Mouse (Mus musculus): ENCODE results near the gene Ubtd1.
A peak's percentile ranks its signal among the peaks of the same experiment; 100 is the strongest.

The Ubtd1 gene

GRCm38 (mm10) chr19:41981595-41981927, at the start of gene Ubtd1:
Gene Ubtd1, plus strand, starts transcription at chr19:41981763.
- no peak for DNase-seq

DNA sequence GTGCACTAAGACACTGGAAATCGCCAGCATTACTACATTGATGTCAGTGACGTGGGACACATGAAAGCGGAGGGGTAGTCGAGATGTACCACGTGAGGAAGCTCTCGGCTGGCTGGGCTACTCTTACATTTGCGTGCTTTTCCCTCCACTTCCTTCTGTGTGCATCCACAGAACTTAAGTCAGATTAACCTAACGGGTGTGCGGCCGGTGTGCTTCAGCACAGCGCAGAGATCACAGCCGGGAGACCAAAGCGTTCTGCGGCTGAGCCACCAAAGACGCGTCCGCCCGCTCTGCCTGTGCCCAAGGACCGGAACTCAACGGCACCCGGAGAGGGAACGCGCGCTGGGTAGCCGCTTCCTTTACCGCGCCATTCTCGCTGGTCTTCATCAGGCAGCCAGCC, 48.9 kb upstream of the Ubtd1 start:
- no peak for DNase-seq

DNA sequence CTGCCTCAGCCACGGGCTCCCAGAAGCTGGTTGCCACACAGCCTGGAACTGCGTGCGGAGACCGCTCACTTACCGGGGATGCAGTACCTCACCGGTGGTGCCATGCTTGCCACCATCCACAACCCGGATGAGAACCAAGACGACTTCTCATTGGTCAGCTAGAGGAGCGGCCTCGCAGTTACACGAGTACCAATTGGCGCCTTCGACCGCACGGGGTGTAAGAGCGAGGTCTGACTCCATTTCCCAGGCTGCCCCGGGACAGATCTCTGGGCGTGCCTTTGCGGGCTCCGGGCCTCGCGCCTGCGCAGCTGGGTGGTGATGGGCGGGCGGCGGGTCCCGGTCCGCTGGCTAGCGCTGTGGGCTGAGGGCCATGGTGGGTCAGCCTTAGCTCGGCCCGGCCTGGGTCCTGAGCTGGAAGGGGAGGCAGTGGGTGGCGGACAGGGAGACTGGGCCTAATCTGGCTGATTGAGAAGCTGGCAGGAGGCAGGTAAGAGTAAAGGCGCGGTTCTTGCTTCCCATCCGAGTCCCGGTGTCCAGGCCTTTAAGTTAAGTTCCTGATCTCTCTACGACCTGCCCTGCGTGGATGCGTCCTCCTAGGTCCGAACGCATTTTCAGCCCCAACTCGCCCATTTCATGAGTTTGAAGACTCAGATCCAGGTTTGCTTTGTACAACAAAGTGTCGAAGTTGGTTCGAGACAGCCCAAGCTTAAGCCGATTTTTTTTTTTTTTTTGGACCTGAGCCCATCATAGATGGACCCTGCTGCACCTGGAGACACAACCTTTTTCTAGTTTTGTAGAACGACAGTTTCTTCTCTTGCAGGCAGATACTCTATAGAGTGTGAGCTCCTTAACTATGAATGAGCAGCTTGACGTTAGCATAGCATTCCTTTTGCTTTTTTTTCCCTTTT, 48.1 kb upstream of the Ubtd1 start, which contains the start of the genes Exosc1 and Zdhhc16:
TSS of gene Exosc1 (minus strand) at position 245 of the 908 bp plus-strand sequence.
TSS of gene Zdhhc16 (plus strand) at position 302 of the 908 bp plus-strand sequence.
- DNase-seq: peak; percentile 98 to 100

- DNase-seq: no peak
Observed at GRCm38 (mm10) chr19:41934124-41934523, 47.4 kb upstream of the Ubtd1 start.

DNA sequence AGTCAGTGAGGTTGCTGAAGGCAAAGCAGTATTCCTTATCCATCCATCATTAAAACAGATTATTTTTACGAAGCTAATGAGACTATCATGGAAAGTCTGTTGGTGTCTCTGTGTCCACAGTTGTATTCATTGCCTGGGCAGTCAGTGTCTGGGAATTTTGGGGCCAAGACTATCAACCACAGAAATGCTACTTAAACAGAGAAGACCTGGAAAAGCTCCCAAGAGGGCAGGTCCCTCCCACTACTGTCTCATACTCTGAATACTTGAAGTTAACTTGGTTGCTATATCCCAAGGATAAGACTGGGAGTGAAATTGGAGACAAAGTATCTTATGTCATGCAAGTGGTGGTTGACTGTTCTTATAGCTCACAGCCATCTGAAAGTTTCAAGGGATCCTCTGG, 45.6 kb upstream of the Ubtd1 start:
- no peak for DNase-seq

DNA sequence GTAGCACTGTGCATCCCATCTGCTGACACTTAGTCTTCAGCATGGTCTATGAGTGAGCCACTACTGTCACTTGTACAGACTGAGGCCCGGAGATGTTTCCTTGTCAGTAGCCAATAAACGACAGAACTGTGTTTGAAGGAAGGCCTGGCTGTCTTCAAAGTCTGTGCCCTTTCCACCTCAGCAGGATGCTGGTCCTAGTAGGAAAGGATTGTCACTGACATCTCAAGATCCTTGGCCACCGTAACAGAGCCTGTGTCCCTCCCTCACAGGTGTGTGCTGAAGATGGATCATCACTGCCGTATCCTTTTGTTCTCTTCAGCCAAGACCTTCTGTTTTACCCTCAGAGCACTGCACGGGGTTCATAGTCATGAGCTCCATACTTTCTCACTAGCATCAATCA, 43.0 kb upstream of the Ubtd1 start:
- no peak for DNase-seq

GRCm38 (mm10) chr19:41943841-41944240, 37.7 kb upstream of the Ubtd1 start:
- DNase-seq: no peak

- DNase-seq: peak in 1 of 2 experiments; percentile 29
Observed at GRCm38 (mm10) chr19:41952287-41952686, 29.3 kb upstream of the Ubtd1 start.

DNA sequence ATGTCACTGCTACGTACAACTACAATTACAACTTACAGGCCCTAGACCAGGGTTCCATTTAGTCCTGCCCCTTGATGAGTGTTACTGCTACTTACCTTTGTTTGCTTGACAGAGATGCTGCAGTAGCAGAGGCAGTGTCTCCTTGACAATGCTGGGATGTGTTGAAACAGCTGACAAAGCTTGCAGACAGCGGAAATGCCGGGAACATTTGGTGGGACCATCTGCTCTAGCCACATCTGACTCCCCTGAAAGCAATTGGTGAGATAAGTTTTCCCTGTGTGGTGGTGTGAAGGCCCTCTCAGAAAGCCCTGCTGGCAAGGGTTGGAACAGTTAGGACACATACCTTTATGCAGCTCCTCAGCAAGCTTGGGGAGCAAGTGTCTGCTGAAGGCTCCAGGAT, 28.0 kb upstream of the Ubtd1 start:
- DNase-seq: no peak

- DNase-seq: no peak
Observed at GRCm38 (mm10) chr19:41969618-41970017, 11.9 kb upstream of the Ubtd1 start.

- DNase-seq: no peak
Observed at GRCm38 (mm10) chr19:41973891-41974794, 7.4 kb upstream of the Ubtd1 start.

DNA sequence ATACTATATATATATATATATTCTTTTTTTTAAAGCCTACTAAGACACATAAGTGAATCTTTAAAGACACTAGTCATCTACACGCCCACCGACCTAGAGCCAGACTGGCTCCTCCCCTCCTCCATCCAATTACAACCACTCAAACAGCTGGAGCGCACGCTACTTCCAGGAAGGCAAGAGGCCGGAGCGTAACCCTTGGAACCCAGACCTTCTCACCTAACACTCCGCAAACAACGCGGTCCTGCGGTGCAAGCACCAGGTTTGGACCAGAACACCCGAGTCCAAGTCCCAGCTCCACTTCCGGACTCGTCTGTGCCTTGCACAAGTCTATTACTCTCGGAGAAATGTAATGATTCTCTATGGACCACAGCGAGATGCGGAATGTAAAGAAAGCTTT, 1.1 kb upstream of the Ubtd1 start:
- DNase-seq: peak; percentile 53 to 76

GRCm38 (mm10) chr19:41980819-41981594, 556 bp upstream of the Ubtd1 start, which contains the start of gene Mms19:
Gene Mms19, minus strand, starts transcription at chr19:41981157.
- peak; percentile 99 to 100 for DNase-seq

GRCm38 (mm10) chr19:41981931-41982790, 598 bp downstream of the Ubtd1 start:
- peak; percentile 51 to 77 for DNase-seq

GRCm38 (mm10) chr19:41982791-41983150, 1.2 kb downstream of the Ubtd1 start:
- DNase-seq: peak in 1 of 2 experiments; percentile 23

DNA sequence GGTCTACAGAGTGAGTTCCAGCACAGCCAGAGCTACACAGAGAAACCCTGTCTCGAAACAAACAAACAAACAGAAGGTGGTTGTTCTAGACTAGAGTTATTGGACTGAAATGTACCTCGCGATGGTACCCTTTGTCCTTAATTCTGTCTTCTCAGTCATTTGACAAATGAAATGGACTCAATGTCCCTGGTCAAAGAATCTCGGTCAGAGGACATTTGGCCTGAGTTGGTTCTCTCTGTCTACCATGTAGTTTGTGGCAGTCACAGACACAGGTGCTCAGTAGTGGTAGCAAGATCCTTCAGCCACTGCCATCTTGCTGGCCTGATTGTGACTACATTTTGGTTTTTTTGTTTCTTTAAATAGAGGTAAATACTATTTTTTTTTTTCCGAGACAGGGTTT, 4.4 kb downstream of the Ubtd1 start:
- DNase-seq: peak in 1 of 2 experiments; percentile 29

GRCm38 (mm10) chr19:41987206-41987605, 5.6 kb downstream of the Ubtd1 start:
- no peak for DNase-seq

- peak in 1 of 2 experiments; percentile 38 for DNase-seq
Observed at GRCm38 (mm10) chr19:41989810-41990209, 8.2 kb downstream of the Ubtd1 start.

- DNase-seq: peak in 1 of 2 experiments; percentile 21
Observed at GRCm38 (mm10) chr19:41991926-41992477, 10.4 kb downstream of the Ubtd1 start.

GRCm38 (mm10) chr19:41992971-41993370, 11.4 kb downstream of the Ubtd1 start:
- DNase-seq: no peak

GRCm38 (mm10) chr19:41993484-41993883, 11.9 kb downstream of the Ubtd1 start:
- DNase-seq: peak; percentile 92 to 94
